Mouse (Mus musculus) A20 (cell line): ENCODE measurements around the gene Tnni2.

Experiments
- DNase-seq: peaks from one replicate; pipeline ENCODE4 v3.0.0-alpha.2; 2011; ENCODE audit warnings: low read depth, low spot score

Gene Tnni2

GRCm38 (mm10) chr7:142458676-142459298 lies 17.2 kb downstream of the Tnni2 start:
- DNase-seq: no peak

DNA sequence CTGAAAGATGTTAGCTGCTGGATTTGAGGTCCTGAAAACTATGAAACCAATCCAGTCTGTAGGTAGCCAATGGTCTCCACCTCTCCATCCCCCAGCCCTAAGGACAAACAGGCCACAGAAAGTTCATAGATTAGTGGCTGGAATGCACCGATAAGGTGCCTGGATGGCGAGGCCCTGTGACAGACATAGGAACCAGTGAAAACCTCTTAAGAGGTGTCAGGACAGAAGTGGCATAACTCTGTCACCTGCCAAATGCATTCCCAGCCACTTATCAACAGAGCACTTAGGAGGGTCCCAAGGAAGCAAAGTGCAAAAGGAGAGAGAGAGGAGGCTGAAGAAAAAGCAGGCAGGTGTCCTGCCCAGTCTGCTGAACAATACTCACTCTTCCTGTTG lies 17.7 kb downstream of the Tnni2 start:
- no peak for DNase-seq

DNA sequence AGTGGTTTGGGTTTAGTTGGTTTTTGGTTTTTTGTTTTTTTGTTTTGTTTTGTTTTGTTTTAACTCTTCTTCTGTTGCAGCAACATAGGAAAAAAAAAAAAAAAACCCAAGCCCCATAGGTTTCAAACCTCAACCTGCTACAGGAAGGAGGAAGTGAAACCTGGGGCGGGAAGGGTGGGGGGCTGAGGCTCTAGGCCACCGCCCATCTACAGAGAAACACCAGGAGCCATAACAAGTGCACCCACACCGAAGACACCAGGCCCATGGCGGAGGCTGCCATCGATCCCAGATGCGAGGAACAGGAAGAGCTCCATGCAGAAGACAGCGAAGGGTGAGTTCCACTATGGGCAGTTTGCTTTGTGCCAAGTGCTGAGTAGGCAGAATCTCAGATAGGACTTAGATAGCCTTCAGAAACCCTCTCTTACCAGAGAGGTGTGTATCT lies 19.0 kb downstream of the Tnni2 start, which contains the start of gene Lsp1:
Gene Lsp1, plus strand, starts transcription at position 174 of the 442 bp plus-strand sequence.
- peak; percentile 94 for DNase-seq

DNA sequence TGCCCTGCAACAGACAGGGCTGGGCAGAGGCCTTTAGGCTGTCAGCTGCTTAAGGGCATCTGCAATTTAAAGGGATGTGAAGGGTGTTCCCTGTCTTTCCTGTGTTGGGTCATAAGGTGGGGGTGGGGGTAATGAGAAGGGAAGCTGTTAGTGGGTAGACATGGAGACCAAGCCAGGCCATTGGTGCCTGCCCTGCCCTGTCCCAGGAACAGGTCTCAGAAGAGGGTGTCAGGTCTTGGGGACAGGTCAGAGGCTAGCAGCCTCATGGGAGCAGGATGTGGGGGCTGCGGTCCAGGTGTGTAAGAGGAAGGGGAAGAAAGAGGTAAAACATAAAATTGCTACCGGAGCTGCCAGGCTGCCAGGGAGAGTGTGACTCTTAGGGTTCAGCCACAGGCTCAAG lies 19.8 kb downstream of the Tnni2 start:
- peak; percentile 80 for DNase-seq

GRCm38 (mm10) chr7:142462190-142462589 lies 20.6 kb downstream of the Tnni2 start:
- DNase-seq: peak; percentile 77

- DNase-seq: peak; percentile 67
Observed at GRCm38 (mm10) chr7:142462594-142463078, 21.0 kb downstream of the Tnni2 start.

DNA sequence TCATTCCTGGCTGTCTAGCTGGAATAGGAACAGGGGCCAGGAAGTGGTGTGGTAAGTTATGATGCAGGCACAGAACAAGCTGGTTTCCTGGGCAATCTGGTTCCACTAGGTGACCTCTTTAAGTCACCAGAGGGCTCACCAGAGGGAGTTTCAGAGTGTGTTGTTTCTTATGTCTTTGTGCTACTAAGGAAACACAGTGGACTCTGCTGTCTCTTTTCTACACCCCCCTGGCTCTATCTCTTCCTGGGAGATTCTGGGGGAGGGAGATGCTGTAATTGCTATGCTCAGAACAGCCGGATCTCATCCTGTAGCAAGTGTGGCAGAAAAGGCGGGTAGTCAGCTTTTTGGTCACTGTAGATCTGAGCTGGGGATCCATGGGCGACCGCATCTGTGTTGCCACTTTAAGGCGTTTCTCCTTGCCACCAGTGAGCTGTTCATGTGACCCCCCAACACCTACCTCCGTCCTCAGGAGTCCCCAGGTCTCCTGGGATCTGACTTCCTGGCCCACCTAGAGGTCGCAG lies 28.6 kb downstream of the Tnni2 start:
- DNase-seq: no peak

DNA sequence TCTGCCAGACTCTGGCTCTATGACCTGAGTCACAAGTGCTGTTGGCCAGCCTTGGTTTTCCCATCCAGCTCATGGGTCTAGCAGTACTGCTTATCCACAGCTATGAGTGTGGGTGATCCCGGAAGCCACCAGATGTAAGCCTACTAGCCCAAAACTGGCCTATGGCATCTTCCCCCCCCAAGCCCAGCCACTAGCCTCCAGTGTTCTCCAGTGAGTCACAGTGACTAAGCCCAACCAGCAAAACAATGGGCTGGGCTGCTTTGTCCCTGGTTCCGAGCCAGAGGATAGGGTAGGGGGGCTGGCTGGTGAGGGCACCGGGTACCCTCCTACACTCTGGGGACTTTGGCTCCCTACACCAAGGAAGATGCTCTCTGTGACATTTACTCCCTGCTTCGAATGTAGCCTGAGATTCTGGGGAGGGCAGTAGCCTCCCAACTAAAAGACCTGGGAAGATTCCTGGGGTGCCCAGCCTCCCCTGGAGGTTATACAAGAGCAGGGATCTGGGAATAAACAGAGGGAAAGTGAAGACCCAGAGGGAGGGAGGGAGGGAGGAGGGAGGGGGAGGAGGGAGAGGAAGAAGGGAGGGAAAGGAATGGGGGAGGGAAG lies 29.3 kb downstream of the Tnni2 start:
- no peak for DNase-seq

DNA sequence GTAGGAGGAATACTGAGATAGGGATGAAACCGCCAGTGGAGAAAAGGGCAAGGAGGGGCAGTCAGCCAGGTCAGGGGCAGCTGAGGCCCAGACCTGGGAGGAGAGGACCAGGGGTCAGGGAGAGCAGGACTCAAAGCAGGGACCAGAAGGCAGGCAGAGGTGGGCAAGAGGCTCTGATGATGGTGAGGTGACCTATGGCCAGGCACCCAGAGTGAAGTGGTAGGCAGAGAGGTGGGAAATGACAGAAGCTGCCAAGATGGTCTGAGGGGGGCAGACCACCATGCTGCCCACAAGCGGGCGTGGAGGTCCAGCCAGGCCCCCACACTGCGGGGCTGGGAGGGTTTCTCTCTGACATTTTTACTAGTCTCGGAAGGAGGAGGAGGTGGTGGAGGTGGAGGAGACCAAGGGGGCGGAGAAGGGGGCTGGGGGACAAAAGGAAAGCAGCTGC lies 29.8 kb downstream of the Tnni2 start:
- no peak for DNase-seq

DNA sequence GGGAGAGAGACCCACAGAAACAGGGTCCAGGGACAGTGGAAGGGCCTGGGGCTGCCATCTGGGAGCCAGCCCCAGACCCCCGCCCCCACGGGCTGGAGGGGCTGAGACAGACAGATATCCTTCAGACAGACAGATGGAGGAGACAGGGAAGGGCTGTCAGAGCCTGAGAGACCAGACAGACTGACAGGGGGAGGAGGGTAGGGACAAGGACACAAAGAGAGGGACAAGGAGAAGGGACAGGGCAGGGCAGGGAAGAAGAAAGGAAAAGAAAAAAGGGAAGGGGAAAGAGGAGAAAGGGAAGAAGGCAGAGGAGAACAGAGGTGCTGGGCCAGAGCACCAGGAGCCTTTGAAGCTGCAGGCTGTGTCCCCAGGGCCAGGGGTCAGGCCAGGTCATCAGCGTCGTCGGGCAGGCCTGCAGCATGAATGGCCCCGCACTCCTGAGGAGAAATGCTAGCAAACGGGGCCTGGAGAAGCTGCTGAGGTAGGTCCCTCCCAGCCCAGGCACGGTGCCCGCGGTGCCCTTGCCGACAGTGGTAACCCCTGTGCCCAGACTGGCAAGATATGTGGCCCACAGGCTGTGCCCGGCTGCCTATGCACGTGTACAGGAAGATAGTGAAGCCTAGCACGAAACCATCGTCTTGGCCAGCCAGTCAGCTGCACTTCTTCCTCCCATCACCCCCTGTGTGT lies 30.4 kb downstream of the Tnni2 start:
- DNase-seq: no peak

- DNase-seq: no peak
Observed at GRCm38 (mm10) chr7:142472936-142473335, 31.3 kb downstream of the Tnni2 start.

DNA sequence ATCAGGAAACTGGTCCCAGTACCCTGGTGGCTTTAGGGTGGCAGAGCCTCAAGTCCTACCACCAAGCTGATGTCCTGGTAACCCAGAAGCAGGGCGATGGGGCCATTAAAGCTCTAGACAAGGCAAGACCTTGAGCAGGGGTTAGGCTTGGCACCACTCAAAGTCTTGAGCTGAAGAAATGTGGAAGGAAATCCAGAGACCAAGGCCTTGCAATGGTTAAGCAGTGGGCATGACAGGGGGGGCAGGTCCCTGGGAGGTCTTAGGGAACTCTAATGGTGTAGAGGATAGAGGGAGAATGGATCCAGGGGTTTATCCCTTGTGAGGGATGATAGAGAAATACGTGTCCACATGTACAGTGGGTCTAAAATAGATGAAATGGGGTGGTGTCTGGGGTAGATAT lies 31.9 kb downstream of the Tnni2 start:
- no peak for DNase-seq

DNA sequence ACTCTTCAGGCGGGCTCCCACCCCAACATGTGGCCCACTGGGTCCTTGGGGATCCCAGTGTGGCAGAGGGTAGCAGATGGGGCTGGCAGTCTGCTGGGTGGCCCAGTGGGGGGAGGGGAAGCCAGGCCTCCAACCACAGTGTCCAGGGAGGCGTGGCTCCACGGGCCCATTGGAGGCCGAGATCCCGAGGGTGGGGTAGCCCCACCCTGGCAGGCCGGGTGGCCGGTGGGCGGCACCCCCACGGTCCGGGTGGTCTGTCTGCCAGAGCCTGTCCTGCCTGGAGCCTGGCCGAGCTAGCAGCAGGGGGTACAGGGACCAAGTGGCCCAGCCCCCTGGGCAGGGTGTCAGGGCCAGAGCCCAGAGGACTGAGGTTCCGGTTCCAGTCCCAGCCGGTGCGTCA lies 33.2 kb downstream of the Tnni2 start:
- DNase-seq: no peak

DNA sequence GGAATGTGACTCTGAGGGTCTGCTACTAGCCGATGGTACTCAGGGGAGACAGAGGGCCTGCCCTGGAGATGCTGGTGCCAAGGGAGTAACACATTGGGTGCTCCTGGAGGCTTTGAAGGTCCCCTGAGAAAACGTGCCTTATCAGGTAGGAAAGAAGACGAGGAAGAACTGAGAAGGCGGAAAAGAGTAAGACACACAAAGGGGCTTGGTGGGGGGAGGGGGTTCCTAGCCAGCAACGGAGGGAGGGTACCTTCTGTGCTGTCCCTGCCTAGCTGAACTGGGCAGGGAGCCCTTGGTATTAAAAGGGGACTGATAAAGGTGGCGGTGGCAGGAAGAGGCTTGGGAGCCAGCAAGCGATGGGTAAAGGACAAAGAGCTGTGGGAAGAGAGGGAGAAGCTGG lies 34.0 kb downstream of the Tnni2 start:
- DNase-seq: no peak

GRCm38 (mm10) chr7:142476271-142476670 lies 34.7 kb downstream of the Tnni2 start:
- no peak for DNase-seq

GRCm38 (mm10) chr7:142476795-142477452 lies 35.3 kb downstream of the Tnni2 start:
- DNase-seq: no peak

- DNase-seq: no peak
Observed at GRCm38 (mm10) chr7:142478001-142478400, 36.4 kb downstream of the Tnni2 start.

- no peak for DNase-seq
Observed at GRCm38 (mm10) chr7:142478574-142478973, 37.0 kb downstream of the Tnni2 start.

GRCm38 (mm10) chr7:142479307-142479706 lies 37.7 kb downstream of the Tnni2 start:
- DNase-seq: no peak

GRCm38 (mm10) chr7:142479886-142480285 lies 38.3 kb downstream of the Tnni2 start:
- DNase-seq: no peak

DNA sequence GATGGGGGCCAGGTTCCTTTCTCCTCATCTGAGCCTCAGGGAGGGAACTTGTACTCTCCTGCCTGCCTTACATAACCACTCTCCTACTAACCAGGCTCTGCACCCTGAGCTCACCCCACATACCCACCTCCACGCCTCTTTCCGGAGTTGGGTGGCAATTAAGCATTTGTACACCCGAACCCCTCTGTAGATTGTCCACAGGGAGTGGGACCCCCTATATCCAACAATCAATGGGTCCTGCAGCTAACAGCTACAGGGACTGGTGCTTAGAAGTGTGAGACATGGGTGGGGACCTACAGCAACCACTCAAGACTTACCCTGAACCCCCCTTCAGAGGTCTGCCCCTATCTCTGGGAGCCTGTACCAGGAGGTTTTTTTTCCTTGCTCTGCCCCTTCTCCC lies 39.1 kb downstream of the Tnni2 start:
- DNase-seq: no peak

DNA sequence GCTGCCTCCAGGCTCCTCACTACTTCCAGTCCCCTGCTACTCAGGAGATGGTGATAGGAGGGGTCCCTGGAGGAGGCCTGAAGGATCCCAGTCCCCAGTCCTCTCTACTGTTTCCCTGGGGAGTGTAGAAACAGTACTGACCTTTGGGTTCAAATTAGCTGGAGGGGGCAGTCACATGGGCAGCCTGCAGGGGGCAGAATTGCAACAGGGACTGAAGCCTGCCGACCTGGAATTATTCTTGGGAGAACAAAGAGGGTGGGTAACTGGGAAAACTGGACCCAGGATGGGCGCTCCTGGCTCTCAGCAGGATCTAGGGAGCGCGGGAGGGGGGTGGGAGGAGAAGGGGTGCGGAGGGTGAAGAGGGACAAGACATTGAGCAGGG lies 39.6 kb downstream of the Tnni2 start:
- no peak for DNase-seq
